Mouse (Mus musculus): ENCODE data around the gene A730009L09Rik.

A730009L09Rik gene

DNA sequence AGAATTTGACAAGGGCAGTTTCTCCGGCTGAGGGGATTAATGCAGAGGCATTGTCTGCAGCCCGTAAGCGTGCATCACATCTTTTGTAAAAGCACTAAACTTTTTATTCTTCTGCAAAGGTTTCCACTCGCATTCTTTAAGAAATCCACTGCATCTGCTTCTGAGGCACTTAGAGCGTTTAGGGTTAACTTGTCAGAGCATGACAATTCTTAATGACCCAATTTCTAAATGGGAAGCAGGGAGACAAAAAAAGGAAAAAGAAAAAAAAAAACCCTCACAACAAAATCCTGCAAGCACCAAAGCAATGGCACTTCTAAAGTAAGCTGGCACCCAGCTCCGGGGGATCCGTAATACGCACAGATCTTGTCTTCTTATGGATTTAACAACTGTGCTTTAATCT lies at the start of gene A730009L09Rik:
TSS of gene A730009L09Rik (plus strand) at position 301 of the 400 bp plus-strand sequence.
- DNase-seq (ENCODE audit: low spot score in 2 of 2): no peak

DNA sequence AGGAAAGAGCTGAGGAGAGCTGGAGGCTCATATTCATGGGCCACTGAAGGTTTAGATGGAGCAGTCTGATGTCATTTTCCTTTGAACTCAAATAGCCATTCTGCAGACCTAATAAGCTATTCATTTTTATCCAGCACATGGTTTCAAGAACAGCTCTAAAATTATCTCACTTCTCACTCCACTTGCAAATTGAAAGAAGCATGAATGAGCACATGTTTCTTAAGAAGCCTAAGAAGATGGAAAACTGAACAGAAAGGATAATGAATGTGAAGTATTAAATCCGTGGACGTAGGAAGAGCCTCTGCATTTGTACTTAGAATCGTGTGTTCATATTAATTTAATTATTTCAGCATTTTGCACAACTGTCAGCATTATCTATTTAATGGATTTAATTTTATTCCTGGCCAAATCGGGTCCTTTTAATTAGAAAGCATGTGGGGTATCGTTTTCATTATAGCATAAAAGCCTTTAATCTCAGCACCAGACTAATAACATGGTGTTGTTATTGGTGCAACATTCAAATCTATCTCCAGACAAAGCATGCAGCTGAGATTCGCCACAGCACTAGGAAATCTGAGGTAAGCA lies 49.2 kb upstream of the A730009L09Rik start:
- no peak for DNase-seq (ENCODE audit: low spot score in 2 of 2)

DNA sequence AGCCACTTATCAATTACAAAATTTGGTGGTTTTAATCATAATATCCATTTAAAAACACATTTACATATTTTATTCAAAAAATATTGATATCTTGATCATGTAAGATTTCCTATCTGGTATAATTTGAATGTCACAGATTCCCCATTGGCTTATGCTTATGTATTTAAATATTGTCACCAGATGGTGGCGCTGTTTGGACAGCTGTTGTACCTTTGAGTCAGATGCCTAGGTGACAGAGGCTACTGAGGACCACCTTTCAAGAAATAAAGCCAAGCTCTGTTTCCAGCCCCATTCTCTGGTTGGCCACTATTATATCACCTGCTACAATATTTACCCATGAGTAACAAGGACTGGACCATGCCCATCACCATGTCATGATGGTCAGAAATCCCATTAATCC lies 46.0 kb upstream of the A730009L09Rik start:
- DNase-seq (ENCODE audit: low spot score in 2 of 2): no peak

DNA sequence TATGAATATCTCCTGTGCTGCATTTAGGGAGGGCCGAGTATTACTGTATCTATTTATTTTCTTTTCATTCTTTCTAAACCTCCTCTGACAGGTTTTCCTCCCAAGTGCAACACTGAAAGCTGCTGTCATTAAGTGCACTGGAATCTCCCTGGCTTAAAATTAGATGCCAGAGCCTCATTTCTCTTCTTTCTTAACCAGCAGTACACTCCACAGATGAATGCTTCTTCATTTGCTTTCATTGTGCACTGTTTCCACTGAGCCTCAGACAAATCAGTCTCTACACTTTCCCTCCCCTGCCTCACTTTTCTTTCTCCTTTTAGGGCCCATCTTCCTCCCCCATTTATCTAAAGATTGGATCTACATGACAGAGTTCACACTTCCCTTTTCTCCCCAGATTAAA lies 44.9 kb upstream of the A730009L09Rik start:
- DNase-seq (ENCODE audit: low spot score in 2 of 2): no peak

DNA sequence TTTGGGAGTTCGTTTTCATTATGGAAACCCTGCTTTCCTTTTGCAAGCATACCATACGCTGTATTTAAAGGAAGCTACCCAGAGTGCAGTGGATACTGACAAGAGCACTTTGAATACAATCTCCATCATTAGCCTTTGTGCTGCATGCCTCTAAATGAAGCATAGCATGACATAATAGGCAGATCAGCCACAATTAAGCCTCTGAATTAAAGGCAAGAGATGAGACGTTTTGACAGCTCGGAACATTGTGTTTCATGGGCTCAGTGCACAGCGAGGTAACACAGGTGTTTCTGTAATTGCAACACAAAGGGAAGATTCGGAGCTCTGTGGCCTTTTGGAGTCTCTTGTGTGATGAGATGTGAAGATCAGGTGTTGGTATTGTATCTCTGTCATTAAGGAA lies 41.5 kb upstream of the A730009L09Rik start:
- DNase-seq (ENCODE audit: low spot score in 2 of 2): no peak

DNA sequence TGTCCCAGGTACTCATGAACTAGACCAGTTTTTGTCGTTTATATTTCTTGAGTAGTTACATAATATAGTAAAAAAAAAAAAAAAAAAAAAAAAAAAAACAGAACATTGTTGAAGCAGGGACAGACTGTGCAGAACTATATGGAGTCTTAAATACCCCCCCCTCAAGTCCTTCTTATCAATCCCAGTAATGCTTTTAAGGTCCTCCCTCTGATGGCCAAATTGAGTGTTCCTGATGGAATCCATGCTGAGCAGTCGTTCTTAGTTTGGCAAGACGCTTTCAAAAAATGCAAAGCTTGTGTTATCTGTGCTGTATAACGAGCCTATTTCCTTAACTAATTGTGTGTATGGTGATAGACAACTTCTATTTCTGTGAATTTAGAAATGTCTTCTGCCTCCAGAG lies 40.2 kb upstream of the A730009L09Rik start:
- no peak for DNase-seq (ENCODE audit: low spot score in 2 of 2)

DNA sequence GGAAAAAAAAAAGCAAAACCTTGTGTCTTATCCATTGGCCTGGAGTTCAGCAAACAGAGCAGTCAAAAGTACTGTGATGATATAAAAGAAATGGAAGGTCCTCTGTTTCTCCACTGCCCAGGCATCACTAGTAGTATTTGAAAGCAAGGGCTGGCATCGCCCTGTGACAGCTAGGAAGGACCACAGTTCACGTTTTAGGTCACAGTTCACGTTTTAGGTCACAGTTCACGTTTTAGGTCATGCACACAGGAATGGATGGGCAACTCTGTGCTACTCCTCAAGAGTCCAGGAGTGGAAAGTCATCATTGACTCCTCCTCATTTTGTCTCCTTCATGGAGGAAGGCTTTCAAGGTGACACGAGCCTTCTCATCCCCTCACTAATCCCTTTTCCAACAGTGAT lies 38.0 kb upstream of the A730009L09Rik start:
- DNase-seq (ENCODE audit: low spot score in 2 of 2): no peak

DNA sequence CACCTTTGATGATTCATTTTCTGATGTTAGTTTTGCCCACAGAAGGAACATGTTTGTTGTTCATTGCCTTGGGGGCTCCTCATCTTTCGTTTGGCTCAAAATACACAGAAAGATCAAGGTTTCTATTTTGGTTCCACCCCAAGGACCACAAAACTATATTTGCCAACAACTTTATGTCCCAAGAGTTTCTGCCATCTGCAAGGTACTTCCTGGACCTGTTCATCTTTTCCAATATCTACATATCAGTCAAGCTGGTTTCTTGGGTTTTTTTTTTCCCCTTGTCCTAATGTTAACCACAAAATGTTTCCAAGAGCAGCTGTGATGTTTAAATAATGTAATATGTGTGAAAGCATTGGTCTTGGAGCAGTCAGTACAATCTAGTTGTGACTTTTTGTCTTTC lies 37.4 kb upstream of the A730009L09Rik start:
- DNase-seq (ENCODE audit: low spot score in 2 of 2): no peak

DNA sequence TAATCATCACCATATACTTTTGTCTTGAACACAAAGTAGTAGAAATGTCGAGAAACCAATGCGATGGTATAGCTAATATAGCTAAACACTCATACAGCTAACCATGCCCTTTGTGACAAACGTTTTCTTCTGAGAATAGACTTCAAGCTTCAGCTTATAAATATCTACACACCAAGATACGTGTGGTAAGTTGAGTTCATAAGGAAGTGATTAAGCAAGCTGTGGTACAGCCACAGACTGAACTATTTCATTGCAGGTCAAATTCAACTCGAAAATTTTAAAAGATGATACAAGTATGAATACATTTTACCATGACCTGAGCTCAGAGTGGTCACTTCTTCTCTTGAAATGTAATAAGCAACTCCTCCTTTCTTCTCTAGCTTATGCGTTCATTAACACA lies 37.0 kb upstream of the A730009L09Rik start:
- no peak for DNase-seq (ENCODE audit: low spot score in 2 of 2)

DNA sequence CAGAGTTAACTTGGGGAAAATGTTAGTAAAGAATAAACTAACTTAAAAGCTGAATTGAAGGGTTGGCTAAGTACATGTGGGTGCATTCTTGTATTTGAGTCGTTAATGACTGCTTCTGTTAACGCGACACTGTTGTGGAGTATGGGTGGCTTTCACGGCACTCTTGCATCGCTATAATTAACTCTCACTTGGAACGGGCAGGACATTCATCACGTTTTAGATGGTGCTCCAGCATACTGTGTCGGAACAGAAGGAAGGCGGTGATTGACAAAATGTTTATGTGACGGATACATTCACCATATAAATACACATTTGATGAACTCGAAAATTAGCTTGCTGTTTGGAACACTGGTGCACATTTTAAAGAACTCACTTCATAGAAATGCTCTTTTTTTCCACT lies 29.0 kb upstream of the A730009L09Rik start:
- DNase-seq (ENCODE audit: low spot score in 2 of 2): no peak

DNA sequence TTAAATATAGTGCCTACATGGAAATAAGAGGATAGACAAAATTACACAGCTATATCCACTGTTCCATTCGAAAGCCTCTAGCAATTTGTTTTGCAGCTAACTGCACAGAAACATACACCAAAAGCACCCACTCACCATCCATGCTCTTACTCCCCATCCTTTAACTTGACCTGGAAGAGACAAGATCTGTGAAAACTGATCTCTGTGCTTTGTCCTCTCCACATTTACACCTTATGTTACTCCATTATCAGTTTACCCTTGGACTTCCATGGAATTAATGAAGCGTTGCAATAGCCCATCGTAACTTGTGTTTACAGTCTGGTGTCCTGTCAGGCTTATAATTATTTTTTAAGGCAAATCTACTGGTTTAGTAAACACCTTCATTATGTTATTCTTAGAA lies 20.1 kb upstream of the A730009L09Rik start:
- no peak for DNase-seq (ENCODE audit: low spot score in 2 of 2)

DNA sequence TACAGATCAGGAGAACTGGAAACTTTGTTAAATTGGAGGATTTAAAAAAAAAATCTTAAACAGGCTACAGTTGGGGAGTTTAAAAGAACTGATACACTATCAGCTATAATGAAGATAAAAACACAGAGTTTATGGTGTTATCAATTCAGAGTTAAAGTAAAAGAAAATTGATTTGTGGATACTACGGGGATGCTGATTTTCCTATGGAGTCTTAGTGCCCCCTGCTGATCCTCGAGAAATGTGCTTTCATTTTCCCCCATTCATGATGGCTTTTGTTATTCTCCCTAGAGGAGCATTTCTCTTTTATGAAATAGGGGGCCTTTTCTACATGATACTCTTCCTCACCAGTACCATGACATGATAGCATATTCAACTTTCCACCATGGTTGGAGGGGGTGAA lies 19.5 kb upstream of the A730009L09Rik start:
- DNase-seq (ENCODE audit: low spot score in 2 of 2): no peak

DNA sequence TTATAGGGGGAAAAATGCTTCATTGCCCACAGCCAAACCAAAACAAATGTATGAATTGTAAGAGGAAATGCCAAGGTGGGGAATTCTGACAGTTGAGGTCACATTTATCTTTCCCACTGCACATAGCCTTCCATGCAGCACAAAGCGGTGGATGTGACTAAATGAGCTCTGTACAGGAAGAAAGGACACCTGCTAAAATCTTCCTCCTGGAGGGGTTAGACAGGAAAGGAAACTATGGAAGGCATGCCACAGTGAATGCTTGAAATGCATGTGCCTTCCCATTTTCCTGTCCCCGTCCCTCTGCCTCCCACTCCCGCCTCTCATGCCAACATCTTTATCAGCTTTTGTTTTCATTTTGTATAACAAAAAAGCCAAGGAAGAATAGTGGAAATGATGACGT lies 7.2 kb upstream of the A730009L09Rik start:
- no peak for DNase-seq (ENCODE audit: low spot score in 2 of 2)

DNA sequence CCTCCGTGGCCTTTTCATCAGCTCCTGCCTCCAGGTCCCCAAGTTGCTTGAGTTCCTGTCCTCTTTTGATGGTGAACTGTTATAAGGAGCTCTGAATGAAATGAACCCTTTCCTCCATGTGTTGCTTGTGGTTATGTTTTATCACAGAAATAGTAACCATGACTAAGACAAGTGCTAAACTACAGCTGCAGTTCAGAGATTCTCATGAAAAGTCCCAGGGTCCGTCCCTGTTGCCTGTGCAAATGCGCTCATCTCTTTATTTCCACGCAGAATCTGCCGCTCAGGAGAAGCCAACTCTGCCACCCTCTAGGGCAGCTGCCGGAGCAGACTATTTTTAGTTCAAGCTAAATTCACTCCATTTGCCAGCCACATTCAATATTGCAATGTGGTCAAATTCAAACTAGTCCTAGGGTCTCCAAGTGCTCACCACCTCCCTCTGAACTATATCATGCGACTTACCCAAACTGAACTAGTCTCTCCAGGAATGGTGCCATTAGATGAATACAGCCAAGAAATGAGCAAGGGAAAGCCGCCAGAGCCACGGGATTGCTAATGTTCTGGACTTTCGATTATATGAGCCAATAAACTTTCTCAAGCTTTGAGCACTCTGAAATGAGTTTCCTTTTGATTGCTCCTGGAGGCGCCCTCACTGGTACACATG lies 7.2 kb downstream of the A730009L09Rik start:
- no peak for DNase-seq (ENCODE audit: low spot score in 2 of 2)

DNA sequence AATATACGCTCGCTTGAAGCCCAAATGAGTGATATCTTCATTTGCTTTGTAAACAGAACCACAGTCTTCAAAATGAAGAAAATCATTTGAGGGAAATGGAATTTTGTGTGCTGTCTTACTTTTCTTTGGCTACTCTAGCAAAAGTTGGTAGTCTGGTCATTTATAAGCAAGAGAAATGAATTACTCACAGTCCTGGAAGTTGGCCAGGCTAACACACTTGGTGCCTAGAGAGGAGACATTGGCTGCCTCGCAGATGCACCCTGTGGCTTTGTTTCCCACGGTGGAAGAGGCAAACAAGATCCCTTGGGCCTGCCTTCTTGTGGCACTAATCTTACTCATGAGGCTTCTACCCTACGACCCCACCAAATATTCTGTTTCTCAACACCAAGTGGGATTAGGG lies 8.1 kb downstream of the A730009L09Rik start:
- no peak for DNase-seq (ENCODE audit: low spot score in 2 of 2)

DNA sequence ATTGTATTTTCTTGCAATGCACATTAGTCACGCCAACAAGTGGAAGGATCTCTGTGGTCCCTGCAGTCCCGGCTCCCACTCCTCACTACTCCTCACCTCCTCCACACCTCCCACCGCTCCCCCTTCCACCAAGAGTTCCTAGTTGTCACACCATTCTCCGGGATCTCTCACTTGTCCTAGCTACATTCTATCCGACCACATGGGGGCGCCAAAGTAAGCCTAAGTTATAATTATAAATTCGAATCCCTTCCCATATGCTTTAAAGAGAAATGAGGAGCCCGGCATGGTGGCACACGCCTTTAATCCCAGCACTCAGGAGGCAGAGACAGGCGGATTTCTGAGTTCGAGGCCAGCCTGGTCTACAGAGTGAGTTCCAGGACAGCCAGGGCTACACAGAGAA lies 12.5 kb downstream of the A730009L09Rik start:
- peak; percentile 12 to 13 for DNase-seq (ENCODE audit: low spot score in 2 of 2)

DNA sequence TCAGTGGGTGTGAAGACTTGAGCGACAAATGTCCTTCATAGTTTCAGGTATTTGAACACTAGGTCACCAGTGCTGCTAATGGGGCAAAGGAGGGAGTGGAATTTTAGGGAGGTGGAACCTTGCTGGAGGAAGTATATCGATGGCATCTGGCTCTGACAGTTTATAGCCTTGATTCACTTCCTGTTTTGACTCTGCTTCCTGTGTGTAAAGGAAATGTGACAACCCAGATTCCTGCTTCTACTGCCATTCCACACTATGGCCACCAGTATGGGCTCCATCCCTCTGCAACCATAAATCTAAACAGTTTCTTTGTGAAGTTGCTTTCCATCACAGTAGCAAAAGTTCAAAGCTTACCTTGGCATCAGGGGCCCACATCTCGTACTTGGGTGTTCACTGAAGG lies 17.9 kb downstream of the A730009L09Rik start:
- DNase-seq (ENCODE audit: low spot score in 2 of 2): no peak

DNA sequence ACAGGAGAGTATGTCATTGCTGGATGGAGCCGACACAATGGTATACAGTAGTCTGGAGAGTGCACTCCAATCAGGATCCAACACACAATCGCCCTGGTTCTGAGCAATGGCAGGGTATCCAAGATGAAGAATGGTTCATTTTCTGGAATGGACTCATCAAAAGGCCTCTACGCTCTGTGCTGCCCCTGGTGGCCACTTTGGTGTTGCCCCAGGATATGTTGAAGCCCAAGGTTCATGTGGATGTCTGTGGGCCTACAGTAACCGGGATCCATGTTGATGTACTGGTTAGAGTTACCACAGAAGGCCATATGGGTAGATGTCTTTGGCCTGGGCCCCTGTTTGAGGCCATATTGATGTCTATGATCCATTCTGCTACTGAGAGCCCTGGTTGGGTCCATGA lies 31.1 kb downstream of the A730009L09Rik start:
- no peak for DNase-seq (ENCODE audit: low spot score in 2 of 2)

DNA sequence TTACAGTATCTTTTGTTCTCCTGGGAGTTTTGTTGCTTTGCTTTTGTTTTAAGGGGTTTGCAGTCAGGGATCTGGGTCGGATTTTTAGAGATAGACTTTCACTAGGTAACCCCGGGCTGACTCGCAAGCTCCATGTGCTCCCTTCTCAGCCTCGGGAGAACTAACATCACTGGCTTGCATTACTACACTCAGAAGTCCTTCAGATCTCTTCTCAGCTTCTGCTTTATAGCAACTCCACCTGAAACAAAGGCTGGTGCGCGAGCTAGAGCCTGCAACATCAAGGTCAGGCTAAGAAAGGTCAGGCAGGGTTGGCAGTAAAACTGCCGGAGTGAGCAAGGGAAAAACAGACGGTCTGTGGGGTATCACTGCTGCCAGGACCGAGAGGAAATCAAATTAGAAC lies 34.2 kb downstream of the A730009L09Rik start:
- no peak for DNase-seq (ENCODE audit: low spot score in 2 of 2)

DNA sequence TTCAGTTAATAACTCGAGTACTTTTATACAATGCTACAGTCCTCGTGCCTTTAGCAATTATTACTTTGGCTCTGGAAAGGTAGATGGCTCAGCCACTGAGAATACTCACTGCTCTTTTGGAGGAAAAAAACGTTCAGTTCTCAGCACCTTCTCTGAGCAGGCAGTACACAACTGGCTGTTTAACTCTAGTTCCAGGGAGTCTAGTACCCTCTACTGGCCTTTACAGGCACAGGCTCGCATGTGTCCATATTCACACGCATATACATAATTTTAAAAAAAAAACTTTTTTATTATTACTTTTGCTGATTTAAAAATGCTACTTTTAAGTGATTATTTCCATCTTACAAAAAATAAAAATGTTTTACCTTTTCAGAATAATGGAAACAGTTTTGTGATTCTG lies 35.5 kb downstream of the A730009L09Rik start:
- no peak for DNase-seq (ENCODE audit: low spot score in 2 of 2)

DNA sequence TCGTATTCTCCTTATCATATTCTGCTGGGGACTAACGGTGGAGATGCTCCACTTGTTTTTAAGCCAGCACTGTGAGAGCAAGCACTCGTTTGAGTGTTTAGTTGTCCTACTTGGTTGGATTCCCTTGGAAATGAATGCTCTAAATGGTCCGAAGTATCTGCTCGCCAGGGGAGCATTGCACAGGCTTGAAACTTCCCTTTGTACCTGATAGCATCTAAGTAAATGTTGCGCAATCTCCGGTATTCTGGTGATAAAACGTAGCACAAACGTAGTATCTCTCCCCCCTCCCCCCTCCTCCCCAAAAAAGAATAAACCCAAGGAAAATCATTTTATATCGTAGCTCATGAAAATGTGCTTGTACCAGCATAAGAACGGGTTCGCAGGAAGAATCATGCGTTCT lies 39.1 kb downstream of the A730009L09Rik start:
- DNase-seq (ENCODE audit: low spot score in 2 of 2): no peak

DNA sequence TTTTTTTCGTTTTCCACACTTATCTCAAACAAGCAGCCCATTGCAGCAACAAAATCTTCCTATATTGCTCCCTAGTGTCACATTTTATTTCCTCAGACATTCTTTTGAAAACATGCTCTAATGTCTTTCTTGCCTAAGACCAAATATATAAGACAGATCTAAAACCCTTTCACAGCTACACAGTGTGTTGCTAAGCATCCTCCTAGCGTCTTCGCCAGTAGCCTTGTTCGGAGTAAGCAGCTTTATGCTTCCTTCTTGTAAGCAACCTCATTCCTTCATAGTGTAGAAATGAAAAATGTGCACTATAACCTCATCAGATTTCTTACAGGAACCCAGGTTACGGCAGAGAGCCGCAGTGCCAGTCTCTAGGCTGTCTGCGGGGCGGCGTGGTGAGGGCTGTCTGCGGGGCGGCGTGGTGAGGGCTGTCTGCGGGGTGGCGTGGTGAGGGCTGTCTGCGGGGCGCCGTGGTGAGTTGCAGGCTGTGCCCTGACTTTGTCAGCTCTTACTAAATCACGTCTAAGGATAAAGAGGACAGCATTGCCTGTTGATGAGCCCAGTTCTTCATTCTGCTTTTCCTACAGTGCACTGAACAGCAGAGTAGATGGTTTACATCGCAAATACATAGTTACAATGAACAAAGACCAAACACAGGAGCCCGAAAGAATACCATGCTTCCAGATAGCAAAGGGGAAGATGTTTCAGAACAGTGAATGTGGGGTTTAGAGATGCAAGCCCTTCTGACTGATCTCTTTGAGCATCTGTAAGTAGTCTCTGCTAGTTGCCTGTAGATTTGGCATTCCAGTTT lies 43.4 kb downstream of the A730009L09Rik start:
- DNase-seq (ENCODE audit: low spot score in 2 of 2): no peak

Data from right cerebral cortex, postnatal 36 days (tissue).